Mouse (Mus musculus) mature B cell (primary cell): Measurements from ENCODE around the gene Ppp1r37.

ENCODE experiments used
- in situ Hi-C: fragments of 300-500 bp; cut with MboI; formaldehyde crosslinking; loops from 2 replicates; pipeline ENCODE4 v1.14.3; 2019

Ppp1r37 gene

DNA sequence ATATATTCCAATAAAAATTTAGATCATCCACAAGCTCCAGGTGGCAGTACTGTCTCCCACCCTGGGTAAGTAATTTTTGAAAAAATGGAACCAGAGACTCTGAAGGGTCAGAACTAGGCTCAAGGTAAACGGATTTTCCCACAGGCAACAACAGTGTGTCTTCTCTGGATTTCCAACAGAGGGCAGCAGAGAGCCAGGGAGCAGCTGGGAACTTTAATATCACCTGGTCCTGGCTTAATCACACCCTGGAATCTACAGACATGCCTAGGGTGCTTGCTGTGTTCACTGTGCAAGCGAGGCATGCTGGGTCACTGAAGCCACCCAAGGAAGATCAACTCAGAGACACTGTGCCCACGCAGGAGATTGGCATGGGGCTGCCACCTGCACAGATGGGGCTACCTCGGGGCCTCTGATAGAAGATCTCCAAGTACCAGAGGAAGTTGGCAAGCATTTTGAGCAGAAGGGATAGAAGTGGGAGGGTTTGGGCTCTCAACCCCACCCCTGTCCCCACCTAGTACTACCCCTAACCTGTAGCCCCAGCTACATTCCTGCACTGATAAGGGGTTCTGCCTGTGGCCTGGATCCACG lies 59.3 kb downstream of the Ppp1r37 start:
- in situ Hi-C loops = no loop called here

DNA sequence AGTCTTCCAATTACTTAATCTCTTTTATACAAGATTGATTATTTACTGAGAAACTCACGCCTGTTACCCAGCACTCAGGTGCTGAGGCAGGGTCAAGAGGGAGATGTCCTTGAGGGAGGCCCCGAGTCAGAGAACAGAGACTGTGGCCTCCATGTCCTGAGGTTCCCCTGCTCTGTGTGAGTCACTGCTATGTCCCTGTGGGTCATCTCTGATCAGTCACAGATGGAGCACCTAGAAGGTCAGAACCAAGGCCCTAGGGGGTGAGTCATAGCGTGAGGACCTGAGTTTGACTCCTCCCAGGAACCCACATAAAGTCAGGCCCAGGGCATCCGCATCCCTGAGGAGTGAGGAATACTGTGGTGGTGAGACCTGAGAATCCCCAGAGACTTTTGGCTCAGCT lies 61.2 kb downstream of the Ppp1r37 start:
- in situ Hi-C loops = no loop called here

DNA sequence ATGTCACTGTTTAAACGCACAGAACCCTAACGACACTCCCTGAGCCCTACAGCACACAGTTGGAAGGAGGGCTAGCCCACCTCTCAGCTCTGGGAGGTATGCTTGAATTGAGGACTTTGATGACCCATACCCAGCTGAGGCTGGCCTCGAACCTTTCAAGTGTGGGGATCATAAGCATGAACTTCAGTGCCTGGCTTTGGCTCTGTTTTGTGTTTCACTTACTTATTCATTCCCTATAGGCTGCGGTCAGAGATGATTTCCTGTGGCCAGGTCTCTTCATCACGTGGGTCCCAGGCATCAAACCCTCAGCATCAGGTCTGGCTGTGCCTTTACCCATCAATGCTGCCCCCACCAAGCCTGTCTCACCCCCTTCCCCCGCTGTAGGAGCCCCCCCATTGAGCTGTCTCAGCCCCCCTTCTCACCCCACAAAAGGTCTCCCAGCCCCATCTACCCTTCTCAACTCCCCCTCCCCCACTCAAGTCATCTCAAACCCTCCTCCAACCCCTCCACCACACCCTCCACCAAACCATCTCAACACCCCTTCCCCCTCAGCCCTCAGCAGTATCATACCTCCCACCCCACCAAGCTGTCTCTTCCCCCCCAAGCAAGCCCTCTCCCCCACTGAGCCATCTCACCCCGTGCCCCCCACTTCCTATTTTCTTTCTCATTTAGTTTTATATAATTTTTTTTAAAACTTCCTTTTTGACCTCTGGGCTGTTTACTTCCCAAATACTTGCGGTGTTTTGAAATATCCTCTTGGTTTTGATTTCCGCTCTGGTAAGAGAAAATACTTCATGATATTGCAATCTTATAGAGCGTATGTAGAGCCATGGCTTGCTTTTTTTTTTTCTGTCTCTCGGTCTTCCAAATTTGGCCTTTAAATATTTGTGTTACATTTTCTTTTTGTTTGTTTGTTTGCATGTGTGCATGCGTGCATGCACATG lies 62.2 kb downstream of the Ppp1r37 start:
- in situ Hi-C loops = no loop called here

DNA sequence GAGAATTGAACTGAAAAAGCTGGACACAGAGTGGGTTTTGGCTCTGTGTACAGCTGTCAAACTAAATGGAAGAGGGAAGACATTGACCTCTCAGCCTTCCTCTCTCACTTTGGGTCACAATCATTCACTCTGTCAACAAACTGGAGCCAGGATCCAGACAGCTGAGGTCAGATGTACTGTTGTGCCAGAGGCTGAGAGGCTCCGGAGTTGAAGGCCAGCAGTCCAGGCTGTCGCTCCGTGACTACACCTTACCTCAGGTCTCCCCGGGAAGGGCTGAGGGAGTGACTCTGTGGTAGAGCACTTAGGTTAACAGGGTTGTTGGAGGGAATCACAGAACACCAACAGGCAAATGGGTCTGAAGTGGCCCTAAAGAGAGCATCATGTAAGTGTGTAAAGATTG lies 64.5 kb downstream of the Ppp1r37 start:
- in situ Hi-C loops = no loop called here

DNA sequence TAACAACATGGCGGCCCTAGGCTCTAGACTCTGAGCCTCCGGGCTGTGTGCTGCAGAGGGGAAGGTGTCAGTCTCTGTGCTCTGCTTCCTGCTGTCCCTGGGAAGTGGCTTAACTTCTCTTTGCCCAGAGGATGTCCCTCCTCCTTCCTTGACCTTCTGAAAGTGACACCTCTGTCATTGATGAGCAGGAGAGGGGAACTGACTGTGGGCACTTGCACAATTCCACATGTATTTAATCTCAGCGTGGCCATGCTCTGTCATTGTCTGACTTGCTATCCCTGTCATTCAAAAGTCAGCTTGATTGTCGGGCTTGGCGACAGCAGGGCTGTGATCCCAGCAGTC lies 66.7 kb downstream of the Ppp1r37 start:
- in situ Hi-C loops = no loop called here

DNA sequence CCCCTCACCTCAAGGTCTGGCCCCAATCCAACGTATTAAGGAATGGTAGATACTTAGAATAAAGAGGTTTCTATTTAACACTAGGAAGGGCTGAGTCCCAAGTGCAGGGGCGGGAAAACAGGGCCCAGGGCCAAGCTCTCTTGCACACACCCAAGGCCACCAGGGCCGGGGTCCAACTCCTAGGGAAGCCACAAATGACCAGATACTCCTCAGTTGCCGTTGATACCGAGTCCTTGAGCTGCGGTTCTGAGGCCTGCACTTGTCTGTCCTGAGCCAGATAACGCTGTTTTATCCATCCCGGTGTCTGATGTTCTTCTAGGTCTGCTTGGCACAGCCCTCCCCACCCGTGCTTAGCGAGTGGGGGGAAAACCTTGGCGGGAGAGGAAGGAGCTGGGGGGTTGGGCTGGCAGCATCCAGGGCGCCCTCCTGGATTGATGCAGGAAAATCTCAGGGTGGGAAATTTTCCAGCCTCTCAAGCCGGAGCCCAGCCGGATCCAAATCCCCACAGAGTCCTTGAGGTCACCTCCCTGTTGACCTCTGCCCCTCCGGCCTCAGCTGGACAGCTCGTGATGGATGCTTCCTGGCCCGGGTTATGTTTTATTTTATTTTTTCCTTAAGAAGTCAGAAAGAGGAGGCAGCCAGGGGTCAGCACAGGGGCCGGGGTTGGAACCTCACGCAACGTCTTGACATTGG lies 67.2 kb downstream of the Ppp1r37 start:
- in situ Hi-C loops = no loop called here

DNA sequence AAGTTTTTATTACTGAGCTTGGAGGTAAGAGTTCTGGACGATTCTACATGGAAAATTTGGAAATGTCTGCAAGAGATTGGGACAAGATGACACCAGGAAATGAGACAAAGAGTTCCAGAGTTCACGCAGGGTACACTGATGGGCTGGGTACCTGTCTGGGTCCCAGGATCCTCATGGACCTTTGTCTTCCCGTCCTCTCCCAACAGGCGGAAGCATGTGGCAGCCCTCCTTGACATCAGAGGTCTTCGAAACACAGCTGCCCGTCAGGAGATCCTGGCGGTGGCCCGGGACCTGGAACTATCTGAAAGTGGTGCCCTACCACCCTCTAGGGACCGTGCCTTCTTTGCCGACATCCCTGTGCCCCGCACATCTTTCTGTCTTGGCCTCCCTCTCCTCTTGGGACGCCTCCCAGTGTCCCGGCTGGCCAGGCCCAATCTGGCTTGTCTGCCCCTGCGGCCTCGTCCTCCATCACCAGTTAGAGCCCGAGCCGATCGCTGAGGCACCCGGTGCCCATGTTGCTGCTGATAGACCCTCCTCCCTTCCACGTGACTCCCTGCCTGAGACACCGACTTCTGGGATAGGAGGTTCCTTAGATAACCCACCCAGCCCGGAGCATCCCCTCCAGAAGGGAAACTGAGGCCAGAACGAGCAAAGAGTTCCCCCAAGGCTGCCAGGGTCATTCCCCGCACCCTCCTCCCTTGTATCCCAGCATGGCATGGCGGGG lies 68.0 kb downstream of the Ppp1r37 start:
- in situ Hi-C loops = no loop called here

DNA sequence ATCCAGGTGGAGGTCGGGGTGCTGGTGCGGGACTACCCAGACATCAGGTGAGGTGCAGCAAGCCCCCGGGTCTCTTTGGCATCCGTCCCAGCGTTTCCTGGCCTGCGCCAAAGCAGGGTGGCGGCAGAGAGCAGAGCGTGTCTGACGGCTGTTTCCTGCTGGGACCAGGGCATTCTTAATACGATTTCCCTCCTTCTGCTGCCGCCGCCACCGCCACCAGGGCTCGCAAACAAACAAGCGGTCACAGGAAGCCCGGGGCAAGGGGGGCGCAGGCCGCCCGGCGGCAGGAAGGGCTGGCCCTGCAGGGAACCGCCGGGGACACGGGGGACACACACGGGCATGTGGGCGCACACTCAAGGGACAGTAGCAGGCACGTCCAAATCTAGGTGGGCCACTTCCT lies 71.1 kb downstream of the Ppp1r37 start:
- in situ Hi-C loops = no loop called here

DNA sequence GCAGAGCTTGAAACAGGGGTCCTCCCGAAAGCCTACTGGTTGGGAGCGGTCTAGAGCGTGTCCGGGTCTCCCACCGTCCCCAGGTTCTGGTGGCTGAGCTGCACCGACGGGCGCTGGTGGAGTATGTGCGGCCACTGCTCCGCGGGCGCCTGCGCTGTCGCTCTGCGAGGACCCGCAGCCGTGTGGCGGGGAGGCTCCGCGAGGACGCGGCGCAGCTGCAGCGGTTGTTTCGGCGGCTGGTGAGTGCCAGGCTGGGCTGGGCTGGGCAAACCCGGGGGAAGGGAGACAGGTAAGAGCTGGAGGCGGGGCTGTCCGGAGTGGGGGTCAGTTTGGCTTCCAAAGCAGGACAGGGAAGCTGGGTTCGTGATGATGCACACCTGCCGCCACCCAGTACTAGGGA lies 73.4 kb downstream of the Ppp1r37 start:
- in situ Hi-C loops = no loop called here

DNA sequence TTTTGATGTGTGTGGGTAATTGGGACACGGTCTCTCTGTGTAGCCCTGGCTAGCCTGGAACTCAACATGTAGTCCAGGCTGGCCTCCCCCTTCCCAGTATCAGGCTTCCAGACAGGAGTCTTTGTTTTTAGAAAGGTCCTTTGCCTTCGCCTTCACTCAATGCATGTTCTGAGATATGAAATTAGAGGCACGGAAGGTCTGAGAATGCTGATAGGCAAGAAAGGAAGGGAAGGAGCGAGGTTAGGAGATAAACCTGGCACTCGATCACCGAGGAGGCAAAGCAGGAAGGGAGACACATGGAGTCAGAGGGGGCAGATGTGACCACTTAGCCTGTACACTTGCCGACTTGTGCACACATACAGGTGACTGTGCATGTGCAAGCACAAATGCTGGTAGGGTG lies 76.3 kb downstream of the Ppp1r37 start:
- in situ Hi-C loops = no loop called here

DNA sequence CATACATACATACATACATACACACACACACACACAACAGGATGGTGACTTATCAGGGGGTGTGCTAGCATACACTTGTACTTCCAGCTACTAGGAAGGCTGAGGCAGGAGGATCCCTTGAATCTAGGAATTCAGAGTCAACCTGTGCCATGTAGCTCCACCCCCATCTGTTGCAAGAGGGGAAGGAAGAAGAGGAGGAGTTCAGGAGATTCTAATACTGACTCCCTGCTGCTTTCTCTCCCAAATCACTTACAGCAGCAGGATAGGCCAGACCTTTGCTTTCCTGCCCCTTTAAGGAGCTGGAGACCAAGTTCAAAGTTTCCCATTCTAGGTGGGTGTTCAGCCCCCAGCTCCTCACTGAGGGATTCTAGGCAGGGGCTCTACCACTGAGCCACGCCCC lies 77.4 kb downstream of the Ppp1r37 start:
- in situ Hi-C loops = no loop called here

DNA sequence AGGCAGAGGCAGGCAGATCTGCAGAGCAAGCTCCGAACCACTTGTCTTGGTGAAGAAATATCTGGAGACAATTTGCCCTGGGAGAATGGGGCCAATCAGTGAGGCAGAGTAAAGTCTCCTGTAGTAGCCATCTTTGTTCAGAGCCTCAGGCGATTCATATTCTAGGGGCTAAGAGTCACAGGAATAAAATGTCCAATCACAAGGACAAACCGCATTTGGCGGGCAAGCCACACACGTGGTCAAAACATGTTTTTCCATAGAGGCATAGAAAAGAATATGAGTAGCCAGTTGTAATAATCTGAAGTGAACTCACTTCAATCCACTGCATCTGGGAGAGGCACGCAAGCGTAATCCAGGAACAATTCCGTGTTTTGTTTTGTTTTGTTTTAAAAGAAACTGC lies 79.6 kb downstream of the Ppp1r37 start:
- in situ Hi-C loops = no loop called here
